Mouse (Mus musculus) intestine, embryonic 14.5 days (tissue): Measurements from ENCODE around the gene Dgkz. TPM values are rescaled to one million over a fixed set of nuclear protein-coding genes. Genes with fewer than 3 reads are reported as not detected.

ENCODE experiments used
- ATAC-seq: fragments of 200-750 bp; cut with Nextera tagmentation; replicated peaks from 2 replicates; pipeline ENCODE4 v1.8.0; 2017; ENCODE audit warnings: low read depth, moderate number of reproducible peaks, moderate TSS enrichment, moderate library complexity; ENCODE audit not compliant: low FRiP score, low TSS enrichment
- DNase-seq: peaks from one replicate; pipeline ENCODE4 v3.0.0-alpha.2; 2018; ENCODE audit warnings: low spot score
- H3K27ac ChIP-seq: fragments of 300-500 bp; sonication (generic); 2 replicates; pipeline ENCODE4 v1.5.1; 2014; ENCODE audit warnings: low read depth, mild to moderate bottlenecking, control low read depth
- H3K27me3 ChIP-seq: fragments of 300-500 bp; sonication (generic); replicated peaks from 2 replicates; pipeline ENCODE4 v1.6.1; 2014; ENCODE audit warnings: low read length, control low read depth; ENCODE audit not compliant: control insufficient read depth, insufficient read depth
- H3K36me3 ChIP-seq: fragments of 300-500 bp; sonication (generic); 2 replicates; pipeline ENCODE4 v1.6.1; 2014; ENCODE audit warnings: low read length, control low read depth; ENCODE audit not compliant: control insufficient read depth, insufficient read depth
- H3K4me1 ChIP-seq: fragments of 300-500 bp; sonication (generic); replicated peaks from 2 replicates; pipeline ENCODE4 v1.6.1; 2014; ENCODE audit warnings: low read length, control low read depth, mixed read lengths; ENCODE audit not compliant: control insufficient read depth, insufficient read depth
- H3K4me2 ChIP-seq: fragments of 300-500 bp; sonication (generic); 2 replicates; pipeline ENCODE4 v1.6.1; 2014; ENCODE audit warnings: low read length
- H3K4me3 ChIP-seq: fragments of 300-500 bp; sonication (generic); 2 replicates; pipeline ENCODE4 v1.5.1; 2014; ENCODE audit warnings: low read depth, low read length, control low read depth, mixed read lengths
- H3K9ac ChIP-seq: fragments of 300-500 bp; sonication (generic); 2 replicates; pipeline ENCODE4 v1.6.1; 2014; ENCODE audit warnings: mild to moderate bottlenecking, low read length
- H3K9me3 ChIP-seq: fragments of 300-500 bp; sonication (generic); 2 replicates; pipeline ENCODE4 v1.6.1; 2016; ENCODE audit warnings: low read length, control low read depth; ENCODE audit not compliant: control insufficient read depth
- WGBS: fragments of 180-500 bp; shearing (Covaris S2); extraction: QIAGEN DNeasy Blood & Tissue Kit; methylation state at CpG from one replicate; pipeline ENCODE4 v1.1.7; 2014; 5-methylcytosine and 5-hydroxymethylcytosine counted together
- polyA plus RNA-seq: library from polyadenylated mRNA; unstranded; fragments of >200 nt; fragmentation: Nextera tagmentation; extraction: Ambion mirVana; gene quantifications from 2 replicates; pipeline ENCODE4 v1.2.1, GENCODE M21; 2014

Dgkz gene
- polyA plus RNA-seq, 1 experiment from 2014 or later = 75.6 TPM

DNA sequence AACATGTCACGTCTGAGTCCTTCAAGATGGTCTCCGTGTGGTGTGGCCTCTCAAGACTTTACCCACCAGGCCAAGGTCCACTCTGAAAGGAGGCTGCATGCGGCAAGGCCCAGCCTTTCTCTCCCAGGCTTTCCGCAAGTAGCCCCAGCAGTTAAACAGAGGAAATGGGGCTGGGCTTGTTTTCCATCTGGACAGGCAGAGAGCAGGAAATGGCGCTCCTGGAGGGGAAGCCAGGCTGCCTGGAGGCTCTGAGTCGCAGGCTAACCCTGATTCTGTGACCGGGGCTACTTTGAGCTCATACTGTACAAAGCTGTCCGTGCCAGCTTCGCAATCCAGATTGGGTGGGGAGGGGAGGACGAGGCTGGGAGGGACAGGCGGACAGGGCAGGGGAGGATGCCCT lies 7.7 kb downstream of the Dgkz start:
- H3K4me2 ChIP-seq = no peak overlapping the region

DNA sequence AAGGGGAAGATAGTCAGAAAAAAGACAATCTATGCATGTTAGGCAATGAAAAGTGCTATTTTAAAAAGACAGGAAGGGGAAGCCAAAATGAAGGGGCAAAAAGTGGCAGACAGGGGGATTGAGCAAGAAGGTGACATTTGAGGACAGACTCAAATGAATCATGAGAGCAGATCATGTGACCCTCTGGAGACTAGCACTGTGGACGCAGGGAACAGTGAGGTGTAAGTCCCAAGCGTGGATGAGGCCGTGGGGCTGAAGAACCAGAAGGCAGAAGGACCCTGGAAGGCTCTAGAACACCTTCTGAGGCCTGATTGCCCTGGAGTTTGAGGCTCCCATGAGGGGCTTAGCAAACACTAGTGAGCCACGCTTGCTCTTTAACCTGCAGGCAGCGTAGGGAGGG lies 9.3 kb downstream of the Dgkz start:
- no peak for ATAC-seq
- Histone ChIP-seq H3K4me3 (no peak overlapping the region), H3K27me3 (no peaks in the 10 kb centered on the region), H3K9ac (no peak overlapping the region), H3K27ac (no peak overlapping the region), H3K9me3 (no peaks in the 10 kb centered on the region), H3K36me3 (no peaks in the 10 kb centered on the region), H3K4me2 (no peak overlapping the region), H3K4me1 (peaks cover 34% of the 10 kb centered on the region)
- no peak for DNase-seq
- 92% methylated on average over 5 of the region's 5 CpGs for WGBS

More for the DNA sequence above, 7.7 kb downstream of the Dgkz start:
- Histone ChIP-seq H3K27ac (peak overlapping the region; percentile 70), H3K27me3 (no peaks in the 10 kb centered on the region), H3K4me3 (no peak overlapping the region), H3K9ac (no peak overlapping the region), H3K9me3 (no peaks in the 10 kb centered on the region), H3K36me3 (no peaks in the 10 kb centered on the region), H3K4me1 (peaks cover 30% of the 10 kb centered on the region)
- ATAC-seq (no peak), DNase-seq (no peak)
- WGBS = 51% methylated on average over 11 of the region's 11 CpGs

DNA sequence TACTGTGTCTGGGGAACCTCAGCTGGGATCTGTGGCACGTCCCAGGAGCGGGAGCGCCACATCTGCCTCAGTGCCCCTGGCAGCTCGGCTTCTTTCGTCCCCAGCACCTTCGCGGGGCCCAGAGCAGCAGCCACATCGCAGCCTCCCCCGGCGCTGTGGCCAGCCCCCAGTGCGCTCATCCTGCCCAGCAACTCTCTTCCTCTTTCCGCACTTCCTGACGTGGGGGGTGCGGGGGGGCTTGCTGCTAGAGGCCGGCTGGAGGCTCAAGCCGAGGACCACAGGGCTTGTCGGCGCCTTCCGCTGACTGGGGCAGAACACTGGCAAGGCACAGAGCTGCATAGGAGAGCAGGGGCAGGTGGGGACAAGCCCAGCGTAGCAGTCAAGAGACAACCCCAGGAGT lies 10.2 kb downstream of the Dgkz start:
- ATAC-seq = no peak

DNA sequence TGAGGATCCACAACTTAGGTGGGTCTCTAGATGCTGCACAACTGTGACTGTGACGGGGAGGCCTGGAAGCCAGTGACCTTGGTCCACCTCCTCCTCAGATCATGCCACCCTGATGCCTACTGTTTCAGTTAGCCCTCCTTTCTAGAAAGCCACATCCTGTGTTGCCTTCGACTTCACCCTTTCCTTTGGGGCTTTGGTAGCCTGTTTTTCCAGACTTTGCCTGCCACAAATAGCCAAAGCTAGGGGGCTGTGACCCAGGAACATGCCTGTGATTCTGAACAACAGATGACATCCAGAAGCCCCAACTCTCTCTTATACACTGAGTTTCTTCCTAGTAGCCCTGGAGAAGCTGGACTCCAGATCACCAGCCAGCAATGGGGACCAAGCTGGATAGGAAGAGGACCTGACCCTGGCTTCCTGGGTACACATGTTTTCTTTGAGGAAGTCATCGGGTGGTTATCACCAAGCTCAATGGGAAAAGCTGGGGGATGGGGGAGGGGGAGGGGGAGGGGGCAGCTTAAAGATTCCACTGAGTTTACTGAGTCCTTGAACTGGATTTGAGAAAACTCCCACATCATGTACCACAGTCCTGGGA lies 11.0 kb downstream of the Dgkz start:
- ATAC-seq = no peak
- no peak overlapping the region for H3K9ac ChIP-seq
- WGBS = 71% methylated on average over 3 of the region's 3 CpGs

More for the DNA sequence above, 10.2 kb downstream of the Dgkz start:
- H3K4me2 ChIP-seq = peak overlapping the region; percentile 41
- H3K27me3 ChIP-seq = no peaks in the 10 kb centered on the region
- H3K36me3 ChIP-seq = no peaks in the 10 kb centered on the region
- H3K4me3 ChIP-seq = peak overlapping the region; percentile 16
- no peak for DNase-seq
- H3K4me1 ChIP-seq = peaks cover 34% of the 10 kb centered on the region
- no peak overlapping the region for H3K27ac ChIP-seq
- 19% methylated on average over 20 of the region's 20 CpGs for WGBS
- no peaks in the 10 kb centered on the region for H3K9me3 ChIP-seq
- peak overlapping the region; percentile 8 for H3K9ac ChIP-seq

DNA sequence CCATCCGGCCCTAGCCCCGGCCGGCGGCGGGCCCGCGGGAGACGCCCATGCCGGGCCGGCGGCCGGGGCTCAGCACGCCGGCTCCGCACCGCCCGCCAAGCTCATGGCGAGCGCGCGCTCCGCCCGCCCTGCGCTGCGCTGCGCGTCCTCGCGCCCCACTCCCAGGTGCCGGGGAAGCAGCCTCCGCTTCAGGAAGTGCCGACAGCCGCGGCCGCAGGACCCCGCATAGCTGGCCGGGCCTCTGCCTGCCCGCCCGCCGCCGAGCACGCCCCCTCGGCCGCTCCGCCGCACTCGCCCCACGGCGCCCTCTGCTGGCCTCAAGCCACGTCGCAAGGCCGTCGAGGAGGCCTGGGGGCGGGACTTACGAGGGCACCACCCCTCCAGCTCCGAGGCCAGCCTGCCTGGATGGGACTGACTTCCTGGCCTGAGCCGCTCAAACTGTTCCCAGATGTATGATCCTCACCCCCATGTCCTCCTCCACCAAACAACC lies 12.2 kb downstream of the Dgkz start:
- ATAC-seq (peak; percentile 92), DNase-seq (peak; percentile 97)
- Histone ChIP-seq H3K27ac (peak overlapping the region; percentile 71), H3K4me2 (peak overlapping the region; percentile 93), H3K4me1 (peaks cover 46% of the 10 kb centered on the region), H3K27me3 (no peaks in the 10 kb centered on the region), H3K9ac (peak overlapping the region; percentile 88), H3K9me3 (no peaks in the 10 kb centered on the region), H3K36me3 (no peaks in the 10 kb centered on the region), H3K4me3 (peak overlapping the region; percentile 81)
- 1% methylated on average over 52 of the region's 57 CpGs for WGBS

More for the DNA sequence above, 11.0 kb downstream of the Dgkz start:
- no peak for DNase-seq
- Histone ChIP-seq H3K4me3 (0 out of 2 replicates have a peak overlapping the region, but pooled peaks have one; percentile 16), H3K4me1 (peaks cover 39% of the 10 kb centered on the region), H3K4me2 (peak overlapping the region; percentile 93), H3K9me3 (no peaks in the 10 kb centered on the region), H3K27me3 (no peaks in the 10 kb centered on the region), H3K27ac (no peak overlapping the region), H3K36me3 (no peaks in the 10 kb centered on the region)

DNA sequence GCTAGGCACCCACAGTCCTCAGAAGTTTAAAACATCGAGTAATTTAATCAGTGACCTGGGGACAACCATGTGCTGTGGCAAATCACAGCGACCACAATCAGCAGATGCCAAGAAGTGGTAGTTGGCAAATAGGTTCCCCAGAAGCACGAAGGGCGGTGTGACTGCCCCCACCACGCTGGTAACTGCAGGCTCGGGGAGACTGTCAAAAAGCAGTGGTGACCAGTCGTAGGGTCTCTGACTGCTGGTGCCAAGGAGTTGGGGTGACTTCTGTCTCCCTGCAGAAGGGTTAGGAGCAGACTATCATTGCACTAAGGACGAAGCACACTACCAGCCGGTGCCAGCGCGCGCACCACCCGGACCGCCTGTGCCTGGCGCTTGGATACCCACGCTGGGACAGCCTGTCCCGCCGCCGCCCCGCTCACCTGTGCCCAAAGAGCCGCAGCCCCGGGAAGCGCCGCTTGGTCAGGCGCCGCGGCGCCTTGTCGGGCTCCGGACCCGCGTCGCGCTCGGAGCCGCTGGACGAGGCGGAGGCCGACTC lies 12.7 kb downstream of the Dgkz start:
- Histone ChIP-seq H3K4me3 (peak overlapping the region; percentile 81), H3K9me3 (no peaks in the 10 kb centered on the region), H3K36me3 (no peaks in the 10 kb centered on the region), H3K4me2 (peak overlapping the region; percentile 93), H3K4me1 (peaks cover 47% of the 10 kb centered on the region), H3K27ac (peak overlapping the region; percentile 71), H3K27me3 (no peaks in the 10 kb centered on the region), H3K9ac (peak overlapping the region; percentile 88)
- WGBS = under 1% methylated on average over 39 of the region's 39 CpGs
- ATAC-seq (no peak; the same call in 1 of the 2 replicates), DNase-seq (no peak)

DNA sequence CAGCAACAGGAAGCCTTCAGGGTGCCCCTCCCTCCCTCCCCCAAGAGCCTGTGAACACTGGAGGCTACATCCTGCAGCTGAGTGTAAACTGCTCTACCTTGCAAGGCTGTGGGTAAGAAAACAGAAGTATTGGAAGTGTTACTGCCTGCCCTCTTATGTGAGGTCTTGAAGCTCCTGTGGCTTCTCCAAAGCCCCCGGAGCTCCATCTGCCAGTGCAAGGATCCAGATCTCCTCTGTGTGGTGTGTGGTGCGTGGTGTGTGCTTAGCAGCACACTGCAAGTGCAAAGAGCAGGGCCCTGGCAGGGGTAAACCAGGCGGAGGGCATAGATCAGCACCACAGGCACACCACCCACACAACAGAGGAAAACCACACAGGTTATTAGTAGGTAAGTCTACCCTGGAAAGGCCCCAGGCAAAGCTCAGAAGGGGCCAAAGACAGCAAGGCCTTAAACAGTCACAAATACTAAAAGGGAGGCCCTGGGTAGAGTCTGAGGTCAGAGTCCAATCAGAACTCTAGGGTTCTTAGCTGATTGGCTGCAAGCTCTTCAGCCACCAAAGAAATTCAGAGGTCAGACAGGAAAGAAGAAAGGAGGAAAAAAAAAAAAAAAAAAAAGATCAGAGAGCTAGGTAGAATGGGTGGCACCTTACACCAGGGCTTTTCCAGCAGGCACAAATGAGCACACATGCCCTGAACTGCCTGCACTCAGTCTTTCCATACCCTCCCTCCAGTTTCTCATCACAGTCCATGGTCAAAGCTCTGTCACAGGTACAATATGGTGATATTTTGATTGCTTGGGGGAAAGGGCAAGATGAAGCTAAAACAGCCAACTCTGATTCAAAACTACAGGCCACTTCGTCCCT lies 13.5 kb downstream of the Dgkz start:
- H3K36me3 ChIP-seq = no peaks in the 10 kb centered on the region
- DNase-seq = no peak
- H3K27ac ChIP-seq = peak overlapping the region; percentile 75
- no peaks in the 10 kb centered on the region for H3K9me3 ChIP-seq
- H3K4me2 ChIP-seq = peak overlapping the region; percentile 93
- peak overlapping the region; percentile 88 for H3K9ac ChIP-seq
- H3K27me3 ChIP-seq = no peaks in the 10 kb centered on the region
- 35% methylated on average over 4 of the region's 4 CpGs for WGBS
- ATAC-seq = no peak; the same call in 1 of the 2 replicates
- peak overlapping the region; percentile 81 for H3K4me3 ChIP-seq
- H3K4me1 ChIP-seq = peaks cover 53% of the 10 kb centered on the region

DNA sequence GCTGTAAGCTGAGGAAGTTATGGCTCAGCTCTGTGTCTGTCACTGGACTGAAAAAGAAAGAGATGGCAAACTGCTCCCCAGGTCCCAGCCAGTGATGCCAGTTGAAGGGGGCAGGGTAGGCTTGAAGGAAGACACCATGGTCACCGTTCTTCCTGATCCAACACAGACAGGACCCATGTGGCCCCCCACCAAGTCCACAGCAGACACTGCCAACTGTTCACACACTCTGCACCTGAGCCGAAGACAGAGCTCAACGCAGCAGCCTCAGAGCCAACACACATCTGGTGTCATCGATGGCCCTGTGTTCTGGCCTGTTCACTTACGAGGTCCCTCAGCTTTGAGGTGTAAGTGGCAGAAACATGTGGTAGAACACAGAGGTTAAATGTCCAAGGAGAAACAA lies 15.2 kb downstream of the Dgkz start:
- Histone ChIP-seq H3K36me3 (no peaks in the 10 kb centered on the region), H3K27ac (no peak overlapping the region), H3K4me3 (no peak overlapping the region), H3K9me3 (no peaks in the 10 kb centered on the region), H3K4me2 (no peak overlapping the region), H3K4me1 (peaks cover 59% of the 10 kb centered on the region), H3K9ac (no peak overlapping the region), H3K27me3 (no peaks in the 10 kb centered on the region)
- 90% methylated on average over 5 of the region's 5 CpGs for WGBS
- DNase-seq = no peak
- ATAC-seq = no peak
